Mouse (Mus musculus) embryonic fibroblast, embryonic 13.5 days (primary cell): ENCODE results near the gene Babam2. TPM values are rescaled to one million over a fixed set of nuclear protein-coding genes. Genes with fewer than 3 reads are reported as not detected.

Experiments
- H3K27ac ChIP-seq: 2 replicates; pipeline ENCODE4 v1.5.1; 2012; ENCODE audit warnings: low read length, control low read depth, inconsistent platforms; ENCODE audit not compliant: insufficient read depth
- H3K4me1 ChIP-seq: 2 replicates; pipeline ENCODE4 v1.6.1; 2011; ENCODE audit warnings: low read length; ENCODE audit not compliant: control insufficient read depth, insufficient read depth
- H3K4me3 ChIP-seq: 2 replicates; pipeline ENCODE4 v1.5.1; 2011; ENCODE audit warnings: mild to moderate bottlenecking, control low read depth, low read length; ENCODE audit not compliant: insufficient read depth
- CTCF ChIP-seq: IDR thresholded peaks from 2 replicates; pipeline ENCODE4 v1.5.1; 2011; ENCODE audit warnings: mild to moderate bottlenecking, control low read depth, low read length, moderate library complexity, borderline replicate concordance; ENCODE audit not compliant: insufficient read depth
- POLR2A ChIP-seq: IDR thresholded peaks from 2 replicates; pipeline ENCODE4 v1.6.1; 2011; ENCODE audit warnings: low read depth, mild to moderate bottlenecking, control low read depth, low read length, moderate library complexity
- polyA plus RNA-seq: library from polyadenylated mRNA; stranded (reverse); fragments of >200 nt; gene quantifications from 2 replicates; pipeline ENCODE4 v1.2.4, GENCODE M21; 2011; ENCODE audit warnings: low read depth; ENCODE audit not compliant: missing spikeins, insufficient read length

Gene Babam2
- polyA plus RNA-seq, 1 experiment: 68.7 TPM

GRCm38 (mm10) chr5:31936523-31936922 lies 239.0 kb downstream of the Babam2 start:
- Histone ChIP-seq H3K4me1 (peaks cover 6% of the 10 kb centered on the region; the same call in 1 of the 2 replicates), H3K27ac (peak overlapping the region; percentile 20), H3K4me3 (no peak overlapping the region)
- TF ChIP-seq POLR2A (no peak), CTCF (no peak)

GRCm38 (mm10) chr5:31940876-31941275 lies 243.4 kb downstream of the Babam2 start:
- peaks cover 6% of the 10 kb centered on the region; the same call in 1 of the 2 replicates for H3K4me1 ChIP-seq
- no peak overlapping the region for H3K4me3 ChIP-seq
- TF ChIP-seq POLR2A (no peak), CTCF (no peak)
- H3K27ac ChIP-seq: no peak overlapping the region

- peaks cover 2% of the 10 kb centered on the region; the same call in 1 of the 2 replicates for H3K4me1 ChIP-seq
- H3K27ac ChIP-seq: no peak overlapping the region
- TF ChIP-seq POLR2A (no peak), CTCF (no peak)
- H3K4me3 ChIP-seq: no peak overlapping the region
These were observed 249.7 kb downstream of the Babam2 start for GRCm38 (mm10) chr5:31947185-31947584.

GRCm38 (mm10) chr5:31949389-31949788 lies 251.9 kb downstream of the Babam2 start:
- no peak for TF ChIP-seq CTCF
- TF ChIP-seq POLR2A: no peak
- Histone ChIP-seq H3K4me1 (peaks cover 2% of the 10 kb centered on the region; the same call in 1 of the 2 replicates), H3K27ac (no peak overlapping the region), H3K4me3 (no peak overlapping the region)

GRCm38 (mm10) chr5:31950532-31950931 lies 253.0 kb downstream of the Babam2 start:
- no peak overlapping the region for H3K4me3 ChIP-seq
- no peak overlapping the region for H3K27ac ChIP-seq
- H3K4me1 ChIP-seq: peaks cover 2% of the 10 kb centered on the region; the same call in 1 of the 2 replicates
- TF ChIP-seq POLR2A (no peak), CTCF (no peak)

- H3K27ac ChIP-seq: no peak overlapping the region
- TF ChIP-seq CTCF (no peak), POLR2A (no peak)
These were observed 257.7 kb downstream of the Babam2 start for GRCm38 (mm10) chr5:31955184-31955583.

GRCm38 (mm10) chr5:31956336-31956735 lies 258.9 kb downstream of the Babam2 start:
- TF ChIP-seq POLR2A: no peak
- TF ChIP-seq CTCF: no peak
- Histone ChIP-seq H3K4me1 (no peaks in the 10 kb centered on the region), H3K27ac (no peak overlapping the region), H3K4me3 (no peak overlapping the region)

More at GRCm38 (mm10) chr5:31955184-31955583, 257.7 kb downstream of the Babam2 start:
- H3K4me1 ChIP-seq: no peaks in the 10 kb centered on the region
- H3K4me3 ChIP-seq: no peak overlapping the region

- peaks cover 5% of the 10 kb centered on the region; the same call in 1 of the 2 replicates for H3K4me1 ChIP-seq
- H3K4me3 ChIP-seq: no peak overlapping the region
- TF ChIP-seq POLR2A (no peak), CTCF (no peak)
- no peak overlapping the region for H3K27ac ChIP-seq
These were observed 262.4 kb downstream of the Babam2 start for GRCm38 (mm10) chr5:31959886-31960285.

- Histone ChIP-seq H3K4me3 (no peak overlapping the region), H3K4me1 (peaks cover 5% of the 10 kb centered on the region; the same call in 1 of the 2 replicates), H3K27ac (no peak overlapping the region)
- no peak for TF ChIP-seq CTCF
- TF ChIP-seq POLR2A: no peak
These were observed 263.9 kb downstream of the Babam2 start for GRCm38 (mm10) chr5:31961423-31961822.

GRCm38 (mm10) chr5:31962346-31962745 lies 264.9 kb downstream of the Babam2 start:
- peaks cover 5% of the 10 kb centered on the region; the same call in 1 of the 2 replicates for H3K4me1 ChIP-seq
- H3K4me3 ChIP-seq: no peak overlapping the region
- no peak for TF ChIP-seq POLR2A
- TF ChIP-seq CTCF: no peak
- H3K27ac ChIP-seq: no peak overlapping the region
